Mouse (Mus musculus) inflammation-experienced regulatory T-cells, adult 6 months (primary cell): Measurements from ENCODE around the gene Arhgap27. TPM values are rescaled to one million over a fixed set of nuclear protein-coding genes. Genes with fewer than 3 reads are reported as not detected.
A peak's percentile ranks its signal among the peaks of the same experiment; 100 is the strongest.

Experiments used
- ATAC-seq: one replicate; pipeline ENCODE4 v1.8.0; 2017
- polyA plus RNA-seq, 3 experiments: library from polyadenylated mRNA; unstranded; fragments of 100-300 nt; shearing (Covaris generic); gene quantifications; one replicate each; pipeline ENCODE4 v1.2.1; 2017

The Arhgap27 gene
- polyA plus RNA-seq, 3 experiments from 2014 or later, result 22.2 to 27.8 (median 25.8) TPM

GRCm38 (mm10) chr11:103355251-103355650 is 8.2 kb downstream of the Arhgap27 start:
- no peak for ATAC-seq

GRCm38 (mm10) chr11:103354033-103354432 is 9.5 kb downstream of the Arhgap27 start:
- no peak for ATAC-seq

GRCm38 (mm10) chr11:103352239-103352814 is 11.2 kb downstream of the Arhgap27 start:
- no peak for ATAC-seq

GRCm38 (mm10) chr11:103350711-103351315 is 12.7 kb downstream of the Arhgap27 start:
- no peak for ATAC-seq

- no peak for ATAC-seq
Measured at GRCm38 (mm10) chr11:103349699-103350098, 13.8 kb downstream of the Arhgap27 start.

GRCm38 (mm10) chr11:103346657-103347056 is 16.8 kb downstream of the Arhgap27 start:
- ATAC-seq, result no peak

GRCm38 (mm10) chr11:103346236-103346635 is 17.3 kb downstream of the Arhgap27 start:
- ATAC-seq, result no peak

GRCm38 (mm10) chr11:103345408-103346091 is 17.9 kb downstream of the Arhgap27 start:
- ATAC-seq, result no peak

- peak; percentile 86 for ATAC-seq
Measured at GRCm38 (mm10) chr11:103344494-103345332, 18.8 kb downstream of the Arhgap27 start.

GRCm38 (mm10) chr11:103343881-103344280 is 19.6 kb downstream of the Arhgap27 start:
- no peak for ATAC-seq

- ATAC-seq, result no peak
Measured at GRCm38 (mm10) chr11:103343063-103343462, 20.4 kb downstream of the Arhgap27 start.

- no peak for ATAC-seq
Measured at GRCm38 (mm10) chr11:103340677-103341076, 22.8 kb downstream of the Arhgap27 start.

GRCm38 (mm10) chr11:103340130-103340529 is 23.4 kb downstream of the Arhgap27 start:
- no peak for ATAC-seq

- no peak for ATAC-seq
Measured at GRCm38 (mm10) chr11:103339414-103340119, 23.9 kb downstream of the Arhgap27 start.

- ATAC-seq, result no peak
Measured at GRCm38 (mm10) chr11:103338671-103339070, 24.8 kb downstream of the Arhgap27 start.

GRCm38 (mm10) chr11:103338119-103338518 is 25.4 kb downstream of the Arhgap27 start:
- ATAC-seq, result no peak

- ATAC-seq, result no peak
Measured at GRCm38 (mm10) chr11:103337180-103337579, 26.3 kb downstream of the Arhgap27 start.

- no peak for ATAC-seq
Measured at GRCm38 (mm10) chr11:103335561-103335960, 27.9 kb downstream of the Arhgap27 start.

- ATAC-seq, result no peak
Measured at GRCm38 (mm10) chr11:103334925-103335324, 28.6 kb downstream of the Arhgap27 start.

- no peak for ATAC-seq
Measured at GRCm38 (mm10) chr11:103333719-103334398, 29.6 kb downstream of the Arhgap27 start.

GRCm38 (mm10) chr11:103332890-103333651 is 30.4 kb downstream of the Arhgap27 start:
- ATAC-seq, result no peak
